Mouse (Mus musculus) liver, adult 2 months (tissue): Measurements from ENCODE around the gene Ttc32.

Source experiments
- CTCF ChIP-seq: fragments of 200-500 bp; IDR thresholded peaks from 2 replicates; pipeline ENCODE4 v1.5.1; 2011; ENCODE audit warnings: low read depth, low read length, control low read depth
- POLR2A ChIP-seq: fragments of 200-500 bp; IDR thresholded peaks from 2 replicates; pipeline ENCODE4 v1.6.1; 2011; ENCODE audit warnings: low read length, control low read depth; ENCODE audit not compliant: insufficient read depth; ENCODE audit errors: extremely low read depth

DNA sequence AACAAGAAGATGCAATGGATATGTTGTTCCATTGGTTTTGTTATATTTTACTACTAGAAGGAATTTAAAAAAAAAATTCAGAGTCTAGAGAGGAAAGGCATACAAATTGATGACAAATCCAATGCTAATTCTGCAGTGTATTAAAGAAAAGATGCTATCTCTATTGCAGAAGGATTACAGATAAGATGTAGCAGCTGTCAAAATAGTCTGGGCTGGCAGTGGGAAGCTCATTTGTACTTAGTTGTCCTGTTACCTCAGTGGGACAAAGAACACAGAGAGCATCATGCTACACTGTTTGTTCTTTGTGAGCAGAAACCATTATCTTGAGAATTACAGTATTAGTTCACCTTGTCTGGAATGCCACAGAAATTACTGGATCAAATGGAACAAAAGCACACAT lies 3.0 kb upstream of the Ttc32 start:
- TF ChIP-seq POLR2A (no peak), CTCF (no peak)
